Mouse (Mus musculus) urinary bladder, postnatal 25 days (tissue): ENCODE measurements around the gene Mn1.

ENCODE experiments used
- DNase-seq: peaks from one replicate; pipeline ENCODE4 v3.0.0; 2022; ENCODE audit warnings: low spot score

Mn1 gene

DNA sequence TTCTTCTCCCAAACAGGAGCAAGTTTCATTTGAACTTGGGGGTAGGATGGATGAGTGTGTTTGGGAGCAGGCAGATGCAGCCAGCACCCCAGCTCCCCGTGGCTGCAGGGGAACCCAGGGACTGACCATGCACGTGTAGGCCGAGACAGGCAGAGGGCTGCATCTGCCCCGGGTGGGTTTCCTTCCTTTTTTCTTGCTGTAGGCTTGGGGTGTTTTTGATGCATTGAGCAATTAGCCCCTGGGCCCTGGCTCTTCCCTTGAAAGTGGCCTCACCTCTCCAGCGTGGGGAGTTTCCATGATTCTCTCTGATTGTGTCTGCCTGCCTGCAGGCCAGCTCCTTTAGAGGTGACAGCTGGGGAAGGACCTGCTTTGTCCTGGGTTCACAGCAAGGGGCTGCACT lies 15.7 kb downstream of the Mn1 start:
- no peak for DNase-seq

- DNase-seq = no peak
Observed at GRCm38 (mm10) chr5:111434342-111434842, 17.2 kb downstream of the Mn1 start.

- no peak for DNase-seq
Observed at GRCm38 (mm10) chr5:111436260-111436659, 19.1 kb downstream of the Mn1 start.

GRCm38 (mm10) chr5:111437205-111437604 lies 20.0 kb downstream of the Mn1 start:
- DNase-seq = no peak

DNA sequence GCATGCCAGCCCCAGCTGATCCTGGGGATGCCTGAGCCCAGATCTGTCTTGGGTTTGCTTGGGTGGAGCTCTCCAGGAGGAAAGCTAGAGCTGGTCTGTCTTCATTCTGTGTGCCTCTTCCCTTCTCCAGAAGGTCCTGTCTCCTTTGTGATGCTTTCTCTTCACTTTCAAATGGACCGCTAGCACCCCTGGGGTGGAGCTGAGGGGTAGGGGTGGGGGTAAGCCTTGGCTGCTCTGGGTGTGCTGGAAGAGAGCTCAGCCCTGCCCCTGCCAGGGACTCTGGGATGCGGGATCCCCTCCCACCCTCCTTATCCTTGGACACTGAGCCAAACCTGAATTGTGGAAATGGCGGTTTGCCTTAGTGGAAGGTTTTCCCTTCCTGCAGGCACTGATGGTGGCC lies 21.2 kb downstream of the Mn1 start:
- DNase-seq = no peak

- no peak for DNase-seq
Observed at GRCm38 (mm10) chr5:111438821-111439220, 21.7 kb downstream of the Mn1 start.

- DNase-seq = no peak
Observed at GRCm38 (mm10) chr5:111440264-111440663, 23.1 kb downstream of the Mn1 start.

GRCm38 (mm10) chr5:111442151-111442871 lies 25.1 kb downstream of the Mn1 start:
- DNase-seq = no peak

DNA sequence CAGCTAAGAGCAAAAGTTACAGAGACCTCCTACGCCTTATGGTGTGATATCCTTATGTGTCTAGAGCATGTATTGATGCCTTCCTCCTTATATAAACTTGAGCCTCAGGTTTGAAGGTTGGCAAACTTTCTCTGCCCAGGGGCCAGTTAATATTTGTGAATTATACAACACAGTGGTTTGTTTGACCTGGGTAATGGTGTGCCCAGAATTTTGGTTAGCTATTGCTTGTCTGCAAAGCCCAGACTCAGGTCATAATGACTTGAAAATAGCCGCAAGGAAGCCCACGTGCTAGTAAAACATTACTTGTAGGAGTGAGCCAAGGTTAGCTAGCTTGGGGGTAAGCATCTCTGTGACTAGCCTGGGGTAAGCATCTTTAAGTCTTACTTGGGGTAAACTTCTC lies 26.5 kb downstream of the Mn1 start:
- DNase-seq = no peak

DNA sequence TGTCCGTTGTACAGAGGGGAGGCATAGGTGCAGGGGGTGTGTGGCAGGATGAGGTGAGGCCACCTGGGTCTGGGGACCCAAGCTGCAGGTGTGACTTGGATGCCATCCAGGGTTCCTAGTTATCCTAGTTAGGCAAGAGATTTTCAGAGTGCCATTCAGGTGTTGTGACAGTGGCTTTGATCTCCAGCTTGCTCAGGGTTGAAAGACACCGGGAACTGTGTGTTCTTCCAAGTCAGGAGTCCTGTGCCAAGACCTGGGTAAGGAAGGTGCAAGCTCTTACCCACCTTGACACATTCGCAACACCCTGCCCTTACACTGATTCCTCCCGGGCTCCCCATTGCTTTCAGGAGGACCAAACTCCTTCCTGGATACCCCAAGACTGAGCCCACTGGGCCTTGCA lies 27.2 kb downstream of the Mn1 start:
- DNase-seq = no peak

GRCm38 (mm10) chr5:111446652-111447051 lies 29.5 kb downstream of the Mn1 start:
- no peak for DNase-seq

DNA sequence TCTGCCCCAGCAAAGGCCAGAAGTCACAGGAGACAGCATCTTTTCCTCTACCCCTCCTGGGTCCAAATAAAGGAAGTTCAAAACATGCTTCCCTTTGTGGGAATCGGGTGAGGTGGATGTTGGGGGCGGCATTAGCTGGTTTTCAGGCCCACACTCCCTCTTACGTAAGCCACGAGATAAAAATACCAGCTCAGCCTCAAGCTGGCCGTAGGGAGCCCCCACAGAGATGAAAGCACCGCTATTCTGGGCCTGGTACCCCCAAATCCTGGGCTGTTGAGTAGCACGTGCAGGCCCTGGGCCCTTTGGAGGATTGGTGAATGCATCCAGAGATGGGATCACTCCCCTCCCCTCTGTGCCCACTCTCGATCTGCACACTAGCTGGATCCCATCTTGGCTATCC lies 32.5 kb downstream of the Mn1 start:
- DNase-seq = no peak

GRCm38 (mm10) chr5:111454240-111454639 lies 37.1 kb downstream of the Mn1 start:
- DNase-seq = no peak

- DNase-seq = no peak
Observed at GRCm38 (mm10) chr5:111454876-111455275, 37.7 kb downstream of the Mn1 start.

DNA sequence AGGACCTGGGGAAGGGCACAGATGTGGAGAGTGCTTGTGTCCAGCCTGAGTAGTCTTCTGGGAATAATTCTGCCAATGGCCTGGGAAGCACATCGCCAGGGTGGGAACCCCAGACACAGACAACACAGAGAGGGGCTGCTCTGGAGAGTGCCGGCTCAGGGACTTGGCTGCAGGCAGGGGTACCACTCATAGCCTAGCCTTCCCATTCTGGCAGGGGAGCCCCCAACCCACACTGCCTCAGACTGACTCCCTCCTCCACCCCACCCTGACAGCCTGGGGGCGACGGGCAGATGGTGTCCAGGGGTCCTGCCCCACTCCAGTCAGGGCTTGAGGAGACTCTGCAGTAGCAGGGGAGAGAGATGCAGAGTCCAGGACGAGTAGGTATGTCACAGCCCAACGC lies 41.5 kb downstream of the Mn1 start:
- DNase-seq = no peak

GRCm38 (mm10) chr5:111465811-111466299 lies 48.7 kb downstream of the Mn1 start:
- DNase-seq = no peak

DNA sequence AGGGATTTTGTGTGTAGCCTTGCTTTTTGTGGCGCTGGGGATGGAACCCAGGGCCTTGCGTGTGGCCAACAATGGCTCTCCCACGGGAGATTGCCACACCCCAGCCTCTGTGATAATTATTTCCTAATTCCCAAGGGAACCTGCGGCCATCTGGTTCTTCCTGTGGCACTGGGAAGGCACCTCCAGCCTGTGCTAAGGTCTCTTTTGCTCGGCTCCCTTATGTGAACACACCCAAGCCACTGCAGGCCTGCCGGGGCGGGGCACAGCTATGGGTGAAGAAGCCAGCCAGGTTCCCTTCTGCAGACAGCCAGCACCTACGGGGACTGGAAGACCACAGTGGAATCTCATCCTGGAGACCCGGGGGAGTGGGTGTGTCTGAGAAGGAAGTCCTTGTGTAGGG lies 49.3 kb downstream of the Mn1 start:
- no peak for DNase-seq

DNA sequence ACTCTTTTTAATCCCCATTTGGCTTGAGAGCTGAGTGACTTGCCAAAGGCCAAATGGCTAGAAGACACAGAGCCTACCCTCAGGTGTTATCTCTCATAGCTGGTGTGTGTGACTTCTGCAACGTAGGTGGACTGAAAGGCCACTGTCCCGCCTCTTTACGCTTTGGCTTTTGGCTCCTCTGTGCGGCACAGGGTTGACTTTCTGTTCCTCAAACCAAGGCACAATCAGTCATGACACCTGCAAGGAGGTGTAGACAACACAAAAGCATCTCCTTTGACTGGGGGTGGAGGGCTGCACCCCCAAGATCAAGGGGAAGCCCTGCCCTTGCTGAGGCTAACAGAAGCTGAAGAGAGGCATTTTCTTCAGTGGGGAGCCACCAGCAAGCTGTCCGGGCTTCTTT lies 50.5 kb downstream of the Mn1 start:
- no peak for DNase-seq

DNA sequence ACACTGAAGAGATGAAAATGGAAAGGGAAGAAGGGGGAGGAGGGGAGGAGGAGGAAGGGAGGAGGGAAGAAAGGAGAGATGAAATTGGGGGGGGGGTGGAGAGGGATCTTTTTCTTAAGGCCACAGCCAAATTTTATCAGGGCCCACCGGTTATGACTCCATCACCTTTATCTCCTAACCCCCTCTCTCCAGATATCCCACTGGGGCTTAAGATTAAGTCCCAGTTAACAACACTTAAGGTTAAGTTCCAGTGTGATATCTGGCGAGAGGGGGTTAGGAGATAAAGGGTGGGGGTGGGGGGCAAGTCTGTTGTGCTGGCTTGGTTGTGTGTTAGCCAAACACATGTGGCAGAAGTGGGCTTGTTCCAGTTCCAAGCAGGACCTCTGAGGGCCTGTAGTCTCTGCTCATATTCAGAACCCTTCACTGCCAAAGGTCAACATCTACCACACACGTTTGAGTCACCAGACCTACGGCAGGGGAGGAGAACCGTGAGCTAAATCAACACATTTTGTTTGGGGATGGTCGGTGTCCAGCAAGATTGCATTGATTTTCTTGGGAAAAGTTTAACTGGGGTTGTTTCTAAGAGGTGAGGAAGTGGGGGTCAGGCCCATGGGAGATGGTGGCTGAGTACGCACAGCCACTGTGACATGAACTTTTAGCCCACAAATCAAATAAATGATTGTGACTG lies 52.2 kb downstream of the Mn1 start:
- no peak for DNase-seq

- no peak for DNase-seq
Observed at GRCm38 (mm10) chr5:111470875-111471274, 53.7 kb downstream of the Mn1 start.

DNA sequence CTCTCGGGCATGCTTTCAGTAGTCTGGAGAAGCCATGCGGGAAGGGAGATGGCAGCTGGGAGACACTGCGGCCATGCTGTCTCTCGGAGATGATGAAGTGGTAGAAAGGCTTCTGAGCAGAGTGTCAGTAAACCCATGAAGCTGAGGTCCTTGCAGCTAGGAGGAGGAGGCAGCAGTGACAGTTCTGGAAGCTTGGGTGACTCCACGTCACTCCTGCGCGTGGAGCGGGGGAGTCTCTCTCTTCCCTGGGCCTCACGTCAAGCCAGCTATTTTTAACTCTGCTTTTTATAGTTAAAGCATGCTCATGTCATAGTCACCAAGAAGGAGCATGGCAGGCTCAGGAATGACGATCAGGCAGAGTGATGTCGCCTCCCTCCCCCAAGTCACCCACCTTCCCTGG lies 56.3 kb downstream of the Mn1 start:
- no peak for DNase-seq

DNA sequence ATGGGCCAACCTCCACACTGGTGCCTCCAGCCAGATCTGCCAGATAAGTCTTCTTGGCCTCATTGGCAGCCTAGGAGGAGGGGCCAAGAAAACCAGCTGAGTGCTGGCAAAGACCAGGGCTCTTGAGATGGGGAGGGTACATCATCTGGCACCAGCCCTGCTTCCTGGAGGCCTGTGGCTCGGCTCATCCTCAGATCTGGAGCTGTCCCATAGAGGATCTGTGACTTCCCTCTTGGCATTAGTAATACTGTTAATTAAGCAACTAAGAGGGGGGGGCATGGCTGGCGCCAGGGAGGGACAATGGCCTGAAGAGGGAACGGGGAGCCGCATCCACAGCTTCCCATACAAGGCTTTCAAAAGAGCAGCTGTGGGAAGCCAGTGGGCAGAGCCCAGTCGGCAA lies 58.6 kb downstream of the Mn1 start:
- no peak for DNase-seq

GRCm38 (mm10) chr5:111476141-111476540 lies 59.0 kb downstream of the Mn1 start:
- DNase-seq = no peak

GRCm38 (mm10) chr5:111485907-111486306 lies 68.7 kb downstream of the Mn1 start:
- no peak for DNase-seq
